Mouse (Mus musculus): ENCODE measurements around the gene Gm10053. TPM values are rescaled to one million over a fixed set of nuclear protein-coding genes. Genes with fewer than 3 reads are reported as not detected.

Gm10053 gene
- polyA plus RNA-seq, 1 experiment from 2014 or later: 273 TPM

DNA sequence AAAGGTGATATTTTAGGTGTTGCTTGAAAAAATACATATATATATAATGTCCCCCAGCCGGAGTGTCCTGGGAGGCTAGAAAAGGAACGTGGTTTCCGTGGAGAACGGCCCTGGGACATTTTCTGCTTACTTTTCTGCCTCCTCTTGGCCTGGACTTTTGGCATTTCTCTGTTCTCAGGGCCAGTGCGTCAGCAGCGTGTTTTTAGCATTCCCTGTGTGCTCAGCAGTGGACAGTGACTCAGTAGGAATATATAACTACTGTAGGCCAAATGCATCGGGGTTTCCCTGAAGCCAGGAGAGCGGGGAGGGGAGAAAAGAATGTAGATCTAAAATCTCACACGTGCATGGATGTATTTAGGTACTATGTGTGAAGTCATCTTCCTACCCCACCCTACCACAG, 10.1 kb upstream of the Gm10053 start:
- 88% methylated on average over 9 of the region's 9 CpGs for WGBS
- H3K4me1 ChIP-seq (ENCODE audit: control insufficient read depth, insufficient read depth, low read length): peaks cover 3% of the 10 kb centered on the region; the same call in 1 of the 2 replicates
- DNase-seq (ENCODE audit: low spot score, missing footprints): no peak
- H3K4me2 ChIP-seq: no peak overlapping the region
- H3K9me3 ChIP-seq (ENCODE audit: control insufficient read depth, low read length): no peaks in the 10 kb centered on the region
- ATAC-seq (ENCODE audit: low FRiP score): no peak
- peaks cover 13% of the 10 kb centered on the region for H3K27me3 ChIP-seq (ENCODE audit: control insufficient read depth, insufficient read depth, low read length)
- no peak overlapping the region for H3K27ac ChIP-seq (ENCODE audit: low read depth, low read length)
- H3K36me3 ChIP-seq (ENCODE audit: control insufficient read depth, insufficient read depth, low read length): no peaks in the 10 kb centered on the region
- no peak overlapping the region for H3K9ac ChIP-seq (ENCODE audit: low read length)
- H3K4me3 ChIP-seq (ENCODE audit: low read depth, low read length): no peak overlapping the region

DNA sequence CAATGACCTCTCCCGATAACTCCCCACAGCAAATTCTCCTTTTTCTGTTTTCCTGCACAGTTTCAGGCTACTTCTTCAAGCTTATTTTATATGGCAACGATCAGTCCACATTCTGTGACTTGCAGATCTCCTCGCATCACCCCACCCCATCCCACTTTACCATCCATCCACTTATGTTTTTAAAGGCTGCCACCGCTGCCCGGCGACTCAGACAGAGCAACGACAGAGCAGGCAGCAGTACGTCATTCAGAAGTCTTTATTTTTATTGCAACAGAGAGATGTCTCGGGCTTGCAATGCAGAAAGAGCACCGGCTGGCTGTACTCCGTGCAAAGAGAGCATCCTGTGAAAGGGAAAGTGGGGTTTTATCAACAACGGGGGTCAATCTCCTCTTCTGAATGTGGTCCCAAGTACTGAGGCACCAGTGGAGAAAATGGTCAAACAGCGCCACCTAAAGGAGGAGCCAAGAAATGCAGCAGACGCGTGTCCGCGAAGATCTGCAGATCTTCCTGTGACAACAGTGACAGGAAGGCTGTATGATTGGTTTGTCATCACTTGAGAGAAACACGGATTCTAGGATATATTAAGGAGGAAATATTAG, 4.3 kb upstream of the Gm10053 start:
- Histone ChIP-seq H3K27me3 (ENCODE audit: control insufficient read depth, insufficient read depth, low read length) (no peaks in the 10 kb centered on the region), H3K36me3 (ENCODE audit: control insufficient read depth, insufficient read depth, low read length) (no peaks in the 10 kb centered on the region), H3K9me3 (ENCODE audit: control insufficient read depth, low read length) (no peaks in the 10 kb centered on the region), H3K9ac (ENCODE audit: low read length) (peak overlapping the region; percentile 31; the same call in 1 of the 2 replicates), H3K4me3 (ENCODE audit: low read depth, low read length) (peak overlapping the region; percentile 9; the same call in 1 of the 2 replicates), H3K27ac (ENCODE audit: low read depth, low read length) (no peak overlapping the region), H3K4me1 (ENCODE audit: control insufficient read depth, insufficient read depth, low read length) (no peaks in the 10 kb centered on the region), H3K4me2 (peak overlapping the region; percentile 35)
- DNase-seq (ENCODE audit: low spot score, missing footprints) (peak; percentile 99), ATAC-seq (ENCODE audit: low FRiP score) (peak; percentile 67)
- whole genome bisulfite sequencing: 26% methylated on average over 18 of the region's 18 CpGs

DNA sequence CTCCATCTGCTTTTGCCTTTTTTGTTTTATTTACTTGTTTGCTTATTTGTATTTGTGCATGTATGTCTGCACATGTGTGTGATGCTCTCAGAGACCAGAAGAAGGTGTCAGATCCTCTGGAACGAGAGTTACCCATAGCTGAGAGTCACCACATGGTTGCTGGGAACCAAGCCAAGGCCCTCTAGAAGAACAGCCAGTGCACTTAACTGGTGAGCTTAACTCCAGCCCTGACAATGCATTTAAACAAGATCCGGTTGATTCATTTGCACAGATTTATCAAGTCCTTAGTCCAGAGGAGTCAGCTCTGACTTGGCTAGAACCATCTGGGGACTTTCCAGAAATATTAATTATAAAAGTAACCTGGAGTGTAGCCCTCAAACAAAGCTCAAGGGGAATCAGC, 1.6 kb upstream of the Gm10053 start:
- no peaks in the 10 kb centered on the region; the same call in 1 of the 2 replicates for H3K9me3 ChIP-seq (ENCODE audit: control insufficient read depth, low read length)
- no peaks in the 10 kb centered on the region for H3K4me1 ChIP-seq (ENCODE audit: control insufficient read depth, insufficient read depth, low read length)
- no peak overlapping the region for H3K4me2 ChIP-seq
- 77% methylated on average over 2 of the region's 2 CpGs for WGBS
- H3K27ac ChIP-seq (ENCODE audit: low read depth, low read length): no peak overlapping the region
- no peaks in the 10 kb centered on the region for H3K36me3 ChIP-seq (ENCODE audit: control insufficient read depth, insufficient read depth, low read length)
- DNase-seq (ENCODE audit: low spot score, missing footprints): no peak
- H3K27me3 ChIP-seq (ENCODE audit: control insufficient read depth, insufficient read depth, low read length): no peaks in the 10 kb centered on the region
- H3K9ac ChIP-seq (ENCODE audit: low read length): no peak overlapping the region
- H3K4me3 ChIP-seq (ENCODE audit: low read depth, low read length): no peak overlapping the region
- ATAC-seq (ENCODE audit: low FRiP score): no peak

DNA sequence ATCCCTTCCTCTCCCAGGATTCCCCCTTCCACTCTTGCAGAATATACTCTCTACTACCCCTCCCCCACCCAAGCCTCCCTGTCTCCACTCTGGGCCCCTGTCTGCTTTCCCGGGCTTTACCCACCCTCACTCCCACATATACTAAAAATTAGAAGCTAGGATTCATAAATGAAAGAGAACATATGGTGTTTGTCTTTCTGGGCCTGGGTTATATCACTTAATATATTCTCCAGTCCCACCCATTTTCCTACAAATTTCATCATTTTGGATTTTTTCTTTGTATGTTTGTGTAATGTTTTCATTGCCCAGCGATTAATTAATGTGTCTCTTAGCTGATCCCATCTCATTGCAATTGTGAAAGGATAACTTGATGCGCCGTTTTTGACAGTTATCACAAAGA, 5.8 kb downstream of the Gm10053 start:
- Histone ChIP-seq H3K27me3 (ENCODE audit: control insufficient read depth, insufficient read depth, low read length) (peaks cover 2% of the 10 kb centered on the region; the same call in 1 of the 2 replicates), H3K9me3 (ENCODE audit: control insufficient read depth, low read length) (no peaks in the 10 kb centered on the region; the same call in 1 of the 2 replicates), H3K4me3 (ENCODE audit: low read depth, low read length) (no peak overlapping the region), H3K4me2 (no peak overlapping the region), H3K9ac (ENCODE audit: low read length) (no peak overlapping the region), H3K36me3 (ENCODE audit: control insufficient read depth, insufficient read depth, low read length) (no peaks in the 10 kb centered on the region), H3K27ac (ENCODE audit: low read depth, low read length) (no peak overlapping the region), H3K4me1 (ENCODE audit: control insufficient read depth, insufficient read depth, low read length) (peaks cover 3% of the 10 kb centered on the region; the same call in 1 of the 2 replicates)
- no peak for DNase-seq (ENCODE audit: low spot score, missing footprints)
- WGBS: 71% methylated on average over 4 of the region's 4 CpGs
- no peak for ATAC-seq (ENCODE audit: low FRiP score)

DNA sequence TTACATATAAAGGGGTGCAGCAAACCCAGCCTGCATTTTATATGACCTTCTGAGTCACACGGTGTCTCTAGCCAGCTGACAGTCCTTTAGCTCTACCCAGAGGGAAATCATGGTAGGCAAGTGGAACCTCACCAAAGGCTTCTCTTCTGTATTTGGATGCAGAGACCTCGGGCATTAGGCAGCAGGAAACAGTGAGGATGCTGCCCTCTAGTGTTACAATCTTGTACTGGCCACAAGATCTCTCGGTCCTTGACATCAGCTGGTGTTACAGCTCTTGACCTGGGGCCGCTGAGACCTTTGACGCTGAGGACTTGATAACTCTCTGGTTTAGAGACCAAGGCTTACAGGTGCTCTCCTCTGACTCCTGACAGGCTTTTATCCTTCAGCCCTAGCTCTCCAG, 10.0 kb downstream of the Gm10053 start:
- Histone ChIP-seq H3K4me3 (ENCODE audit: low read depth, low read length) (no peak overlapping the region), H3K36me3 (ENCODE audit: control insufficient read depth, insufficient read depth, low read length) (no peaks in the 10 kb centered on the region), H3K27ac (ENCODE audit: low read depth, low read length) (no peak overlapping the region), H3K9ac (ENCODE audit: low read length) (no peak overlapping the region), H3K27me3 (ENCODE audit: control insufficient read depth, insufficient read depth, low read length) (peaks cover 2% of the 10 kb centered on the region; the same call in 1 of the 2 replicates), H3K4me1 (ENCODE audit: control insufficient read depth, insufficient read depth, low read length) (peaks cover 3% of the 10 kb centered on the region; the same call in 1 of the 2 replicates), H3K4me2 (no peak overlapping the region), H3K9me3 (ENCODE audit: control insufficient read depth, low read length) (no peaks in the 10 kb centered on the region)
- ATAC-seq (ENCODE audit: low FRiP score) (peak; percentile 27; the same call in 1 of the 2 replicates), DNase-seq (ENCODE audit: low spot score, missing footprints) (peak; percentile 96)
- 17% methylated on average over 5 of the region's 5 CpGs for WGBS

DNA sequence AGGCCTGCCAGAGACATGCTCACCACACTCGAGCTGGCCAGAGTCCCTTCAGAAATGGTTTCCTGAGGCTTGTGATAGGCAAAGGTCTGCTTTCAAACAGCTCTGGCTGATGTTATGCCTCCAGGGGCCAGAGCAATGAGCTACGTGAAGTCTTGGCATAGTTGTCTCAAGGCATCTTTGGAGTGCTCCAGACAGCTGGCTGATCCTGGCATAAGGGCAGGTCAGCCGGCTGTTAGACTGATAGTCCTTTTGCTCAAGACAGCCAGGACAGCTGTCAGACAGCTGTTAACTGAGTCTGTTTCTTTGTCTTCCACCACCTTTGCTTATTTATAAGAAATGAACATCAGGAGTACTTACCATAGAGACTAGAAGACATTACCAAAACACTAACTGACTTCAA, 11.4 kb downstream of the Gm10053 start:
- no peak overlapping the region for H3K27ac ChIP-seq (ENCODE audit: low read depth, low read length)
- no peak for DNase-seq (ENCODE audit: low spot score, missing footprints)
- 90% methylated on average over 3 of the region's 3 CpGs for WGBS
- H3K9ac ChIP-seq (ENCODE audit: low read length): no peak overlapping the region
- H3K4me1 ChIP-seq (ENCODE audit: control insufficient read depth, insufficient read depth, low read length): no peaks in the 10 kb centered on the region
- no peaks in the 10 kb centered on the region for H3K36me3 ChIP-seq (ENCODE audit: control insufficient read depth, insufficient read depth, low read length)
- ATAC-seq (ENCODE audit: low FRiP score): no peak
- H3K4me3 ChIP-seq (ENCODE audit: low read depth, low read length): no peak overlapping the region
- H3K27me3 ChIP-seq (ENCODE audit: control insufficient read depth, insufficient read depth, low read length): peaks cover 2% of the 10 kb centered on the region; the same call in 1 of the 2 replicates
- no peak overlapping the region for H3K4me2 ChIP-seq
- no peaks in the 10 kb centered on the region for H3K9me3 ChIP-seq (ENCODE audit: control insufficient read depth, low read length)

DNA sequence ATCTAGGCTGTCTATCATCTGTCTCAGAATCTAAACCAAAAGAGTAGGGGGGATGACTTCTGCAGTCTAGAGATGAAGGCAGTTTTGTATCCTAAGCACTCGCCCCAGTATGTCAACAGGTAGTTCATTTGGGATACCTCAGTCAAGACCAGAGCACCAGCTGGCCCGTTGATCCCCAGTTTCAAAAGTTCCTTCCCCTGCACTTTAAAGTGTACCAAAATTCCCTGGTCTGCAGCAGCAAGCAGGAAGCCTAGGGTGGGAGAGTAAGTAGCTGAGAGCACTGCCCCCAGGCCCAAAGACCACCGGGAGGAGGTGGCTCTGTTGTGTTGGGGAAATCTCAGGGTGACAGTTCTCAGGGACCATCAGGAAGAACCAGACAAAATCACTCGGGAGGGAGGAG, 21.1 kb downstream of the Gm10053 start:
- Histone ChIP-seq H3K4me2 (no peak overlapping the region), H3K36me3 (ENCODE audit: control insufficient read depth, insufficient read depth, low read length) (no peaks in the 10 kb centered on the region), H3K4me3 (ENCODE audit: low read depth, low read length) (no peak overlapping the region), H3K9me3 (ENCODE audit: control insufficient read depth, low read length) (no peaks in the 10 kb centered on the region), H3K27me3 (ENCODE audit: control insufficient read depth, insufficient read depth, low read length) (peaks cover 48% of the 10 kb centered on the region), H3K4me1 (ENCODE audit: control insufficient read depth, insufficient read depth, low read length) (peaks cover 13% of the 10 kb centered on the region), H3K9ac (ENCODE audit: low read length) (no peak overlapping the region), H3K27ac (ENCODE audit: low read depth, low read length) (no peak overlapping the region)
- 29% methylated on average over 4 of the region's 4 CpGs for WGBS
- DNase-seq (ENCODE audit: low spot score, missing footprints): peak; percentile 88
- ATAC-seq (ENCODE audit: low FRiP score): no peak

DNA sequence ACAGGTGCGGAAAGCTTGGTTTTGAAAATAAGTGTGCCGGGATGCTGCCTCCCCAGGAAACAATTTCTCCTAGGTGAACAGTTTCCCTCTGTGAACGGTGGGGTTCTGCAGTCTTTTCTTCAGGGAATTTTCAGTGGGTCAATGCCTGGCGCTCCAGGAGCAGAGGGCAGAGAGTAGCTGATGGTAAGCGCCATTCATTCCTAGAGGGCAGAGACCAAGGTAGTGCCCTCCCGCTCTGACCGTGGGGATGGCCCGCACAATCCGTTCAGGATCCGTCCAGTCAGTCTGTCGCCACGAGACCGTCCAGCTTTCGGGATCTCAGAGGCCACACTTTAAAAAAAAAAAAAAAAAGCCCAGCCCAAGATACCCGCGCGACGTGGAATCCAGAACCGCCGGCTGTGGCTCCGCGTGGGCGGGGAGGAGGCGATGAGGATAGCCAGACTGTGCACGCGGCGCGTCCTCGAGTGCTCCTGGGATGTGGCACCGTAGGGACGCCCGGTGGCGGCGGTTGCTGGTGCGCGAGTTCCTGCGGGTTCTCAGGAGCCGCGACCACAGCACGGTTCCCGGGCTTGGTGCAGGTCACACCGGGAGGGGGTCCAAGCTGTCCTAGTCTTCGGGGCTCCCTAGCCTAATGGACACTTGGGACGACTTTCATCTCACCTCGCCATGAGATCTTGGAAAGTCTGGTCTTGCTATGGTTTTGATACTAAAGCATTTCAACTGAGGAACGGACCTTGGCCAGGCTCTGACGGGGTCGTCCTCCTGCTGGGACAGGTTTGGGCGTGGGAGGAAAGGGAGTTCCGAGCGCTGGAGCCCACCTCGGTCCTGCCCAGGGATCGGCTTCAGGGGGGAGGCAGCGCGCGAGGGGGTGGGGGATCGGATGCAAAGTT, 21.8 kb downstream of the Gm10053 start:
- Histone ChIP-seq H3K27me3 (ENCODE audit: control insufficient read depth, insufficient read depth, low read length) (peaks cover 53% of the 10 kb centered on the region), H3K27ac (ENCODE audit: low read depth, low read length) (no peak overlapping the region), H3K4me3 (ENCODE audit: low read depth, low read length) (peak overlapping the region; percentile 13; the same call in 1 of the 2 replicates), H3K36me3 (ENCODE audit: control insufficient read depth, insufficient read depth, low read length) (no peaks in the 10 kb centered on the region), H3K9me3 (ENCODE audit: control insufficient read depth, low read length) (no peaks in the 10 kb centered on the region), H3K4me1 (ENCODE audit: control insufficient read depth, insufficient read depth, low read length) (peaks cover 13% of the 10 kb centered on the region), H3K9ac (ENCODE audit: low read length) (no peak overlapping the region), H3K4me2 (peak overlapping the region; percentile 31)
- ATAC-seq (ENCODE audit: low FRiP score) (no peak), DNase-seq (ENCODE audit: low spot score, missing footprints) (peak; percentile 97)
- WGBS: 2% methylated on average over 57 of the region's 57 CpGs
